Mouse (Mus musculus): ENCODE measurements around the gene Sctr.

- TF ChIP-seq CTCF (IDR thresholded peaks at IDR 0.05; ENCODE audit: borderline replicate concordance, insufficient read depth, low read length) (no peak), POLR2A (IDR thresholded peaks at IDR 0.05; ENCODE audit: low read depth, low read length) (no peak)
Measured at GRCm38 (mm10) chr1:119965804-119966514, 40.7 kb upstream of the Sctr start.
